Mouse (Mus musculus) heart, adult 9 months (tissue): Measurements from ENCODE around the gene Krtap4-1.
"Not testable (repeated sequence)": the region's sequence is repeated elsewhere in the genome, so short reads cannot be mapped to it uniquely, and the experiment has no call there.

Experiments used
- DNase-seq, 2 experiments: peaks; one replicate each; pipeline ENCODE4 v3.0.0; 2022; ENCODE audit warnings: low spot score in 2 of 2

Krtap4-1 gene

GRCm38 (mm10) chr11:99628138-99628537 is at the start of gene Krtap4-1:
Gene Krtap4-1, minus strand, starts transcription at chr11:99628238.
- DNase-seq, result no peak

GRCm38 (mm10) chr11:99665860-99666259 is 37.8 kb upstream of the Krtap4-1 start, which contains the start of gene Krtap4-6:
Gene Krtap4-6, minus strand, starts transcription at chr11:99665960.
- no peak for DNase-seq

GRCm38 (mm10) chr11:99662802-99663201 is 34.8 kb upstream of the Krtap4-1 start:
- no peak for DNase-seq

- no peak for DNase-seq
Measured at GRCm38 (mm10) chr11:99659256-99659655, 31.2 kb upstream of the Krtap4-1 start.

- DNase-seq, result not testable (repeated sequence)
Measured at GRCm38 (mm10) chr11:99658467-99659010, 30.5 kb upstream of the Krtap4-1 start, which contains the start of gene Gm11563. Gene Gm11563, minus strand, starts transcription at chr11:99658960.

- DNase-seq, result no peak
Measured at GRCm38 (mm10) chr11:99657051-99657450, 29.0 kb upstream of the Krtap4-1 start.

GRCm38 (mm10) chr11:99650136-99650535 is 22.1 kb upstream of the Krtap4-1 start, which contains the start of gene Gm11555:
Gene Gm11555, minus strand, starts transcription at chr11:99650236.
- DNase-seq, result no peak

- DNase-seq, result no peak
Measured at GRCm38 (mm10) chr11:99646444-99646843, 18.4 kb upstream of the Krtap4-1 start.

- no peak for DNase-seq
Measured at GRCm38 (mm10) chr11:99644351-99644750, 16.3 kb upstream of the Krtap4-1 start.

- DNase-seq, result not testable (repeated sequence)
Measured at GRCm38 (mm10) chr11:99643635-99644139, 15.6 kb upstream of the Krtap4-1 start, which contains the start of gene Krtap4-7. Gene Krtap4-7, minus strand, starts transcription at chr11:99644089.

GRCm38 (mm10) chr11:99640926-99641325 is 12.9 kb upstream of the Krtap4-1 start:
- DNase-seq, result no peak

- no peak for DNase-seq
Measured at GRCm38 (mm10) chr11:99637086-99637485, 9.0 kb upstream of the Krtap4-1 start.

- no peak for DNase-seq
Measured at GRCm38 (mm10) chr11:99634653-99635134, 6.7 kb upstream of the Krtap4-1 start, which contains the start of gene Krtap4-2. Gene Krtap4-2, minus strand, starts transcription at chr11:99635084.

- no peak for DNase-seq
Measured at GRCm38 (mm10) chr11:99633293-99633692, 5.3 kb upstream of the Krtap4-1 start.

- DNase-seq, result no peak
Measured at GRCm38 (mm10) chr11:99630890-99631289, 2.9 kb upstream of the Krtap4-1 start.

GRCm38 (mm10) chr11:99620335-99620734 is 7.7 kb downstream of the Krtap4-1 start, which contains the start of gene Gm11562:
Gene Gm11562, minus strand, starts transcription at chr11:99620435.
- DNase-seq, result no peak

- DNase-seq, result no peak
Measured at GRCm38 (mm10) chr11:99614796-99615363, 13.2 kb downstream of the Krtap4-1 start, which contains the start of gene Krtap2-4. Gene Krtap2-4, minus strand, starts transcription at chr11:99614846.

GRCm38 (mm10) chr11:99610089-99610488 is 17.9 kb downstream of the Krtap4-1 start, which contains the start of gene Gm11937:
Gene Gm11937, minus strand, starts transcription at chr11:99610189.
- not testable (repeated sequence) for DNase-seq

GRCm38 (mm10) chr11:99609126-99609525 is 18.9 kb downstream of the Krtap4-1 start:
- DNase-seq, result no peak

- DNase-seq, result not testable (repeated sequence)
Measured at GRCm38 (mm10) chr11:99603208-99603607, 24.8 kb downstream of the Krtap4-1 start, which contains the start of gene Gm11938. Gene Gm11938, minus strand, starts transcription at chr11:99603308.

GRCm38 (mm10) chr11:99597742-99598141 is 30.3 kb downstream of the Krtap4-1 start, which contains the start of gene Krtap9-3:
Gene Krtap9-3, minus strand, starts transcription at chr11:99598105.
- not testable (repeated sequence) for DNase-seq

- DNase-seq, result no peak
Measured at GRCm38 (mm10) chr11:99590981-99591380, 37.1 kb downstream of the Krtap4-1 start, which contains the start of gene Krtap1-3. Gene Krtap1-3, minus strand, starts transcription at chr11:99591339.
